ENCODE assay signal across 10 mouse cellular contexts in genomic region chr4:151288893-151289585, GRCm38 (mm10).
DNase-seq lines count a peak whose midpoint lies in the region; ATAC-seq and TF ChIP-seq lines count a peak whose summit lies in the region.
"Had no signal": no experiment of that assay in that cellular context is flagged by ENCODE, and none has a peak within 500 bp of the region (broad histone marks: within the 10 kb centered on the region; RNA-seq: fewer than 3 reads in every experiment).

No protein-coding gene starts in this region.

- H3K4me2 ChIP-seq in heart, postnatal 0 days (ENCODE audit: low read depth, low read length), result no peak overlapping the region
- H3K4me2 ChIP-seq in heart, embryonic 11.5 days, result no peak overlapping the region

- DNase-seq in heart, postnatal 0 days (ENCODE audit: low spot score), result peak; percentile 46
- DNase-seq in 3T3-L1 (ENCODE audit: low read depth, low spot score), result peak; percentile 63
- DNase-seq in adrenal gland, postnatal 36 days, result peak; percentile 66 to 70
- peak; percentile 41 to 83 for DNase-seq in kidney, postnatal 36 days
- DNase-seq in cerebellum, adult 18-20 months, result no peak
- no peak for DNase-seq in right cerebral cortex, postnatal 4 days
- DNase-seq: cerebellum, adult 8-10 months had no signal

- no peak overlapping the region for H3K4me3 ChIP-seq in heart, postnatal 0 days (ENCODE audit: low read depth, low read length)
- H3K4me3 ChIP-seq in heart, embryonic 11.5 days (ENCODE audit: low read depth, low read length), result no peak overlapping the region

- ATAC-seq in heart, postnatal 0 days (ENCODE audit: insufficient read depth, low read depth), result peak; percentile 60; the same call in 1 of the 2 replicates
- ATAC-seq in heart, embryonic 11.5 days (replicated peaks; ENCODE audit: insufficient number of reproducible peaks, low FRiP score, low TSS enrichment), result no peak
- no peak for ATAC-seq in monocyte, adult 5-6 weeks (replicated peaks; ENCODE audit: insufficient number of reproducible peaks, low FRiP score, low TSS enrichment, poor library complexity, severe bottlenecking)

- WGBS in heart, postnatal 0 days, result 49% methylated on average over 6 of the region's 6 CpGs
- WGBS in heart, embryonic 11.5 days (ENCODE audit: insufficient replicate concordance), result 55% methylated on average over 6 of the region's 6 CpGs

- TF ChIP-seq EP300 in heart, postnatal 0 days (IDR thresholded peaks at IDR 0.05; ENCODE audit: low read depth), result no peak

- no peaks in the 10 kb centered on the region for H3K9me3 ChIP-seq in heart, postnatal 0 days (replicated peaks; ENCODE audit: control insufficient read depth, low read length)
- H3K9me3 ChIP-seq in heart, embryonic 11.5 days (replicated peaks; ENCODE audit: control insufficient read depth, low read length), result no peaks in the 10 kb centered on the region

- no peaks in the 10 kb centered on the region for H3K4me1 ChIP-seq in heart, postnatal 0 days (ENCODE audit: control insufficient read depth, insufficient read depth)
- no peaks in the 10 kb centered on the region for H3K4me1 ChIP-seq in heart, embryonic 11.5 days (ENCODE audit: control insufficient read depth, insufficient read depth, low read length)

- no peaks in the 10 kb centered on the region for H3K27me3 ChIP-seq in heart, postnatal 0 days (ENCODE audit: control insufficient read depth, insufficient read depth, low read length)
- H3K27me3 ChIP-seq in heart, embryonic 11.5 days (ENCODE audit: control insufficient read depth, insufficient read depth, low read length), result no peaks in the 10 kb centered on the region
- H3K27me3 ChIP-seq: CH12.LX had no signal

- H3K27ac ChIP-seq in heart, postnatal 0 days (ENCODE audit: low read depth), result no peak overlapping the region
- no peak overlapping the region for H3K27ac ChIP-seq in heart, embryonic 11.5 days (ENCODE audit: low read depth, low read length)

- H3K36me3 ChIP-seq in heart, postnatal 0 days (replicated peaks; ENCODE audit: control insufficient read depth, insufficient read depth, low read length), result no peaks in the 10 kb centered on the region
- no peaks in the 10 kb centered on the region for H3K36me3 ChIP-seq in heart, embryonic 11.5 days (ENCODE audit: control insufficient read depth, insufficient read depth, low read length)

- TF ChIP-seq CTCF in heart, postnatal 0 days (IDR thresholded peaks at IDR 0.05; ENCODE audit: low read depth), result no peak

- H3K9ac ChIP-seq in heart, postnatal 0 days (replicated peaks; ENCODE audit: low read depth, low read length), result no peak overlapping the region
- no peak overlapping the region for H3K9ac ChIP-seq in heart, embryonic 11.5 days (ENCODE audit: low read depth, low read length)

Comparison
In these comparisons a context has a peak if more than half of its experiments do, and no peak if none do; other contexts are left out.
1. DNase-seq: peak in heart, postnatal 0 days (single experiment), 3T3-L1 (single experiment), adrenal gland, postnatal 36 days (2 of 2) and kidney, postnatal 36 days (2 of 2); none in cerebellum, adult 18-20 months (0 of 2) and right cerebral cortex, postnatal 4 days (single experiment).